Mouse (Mus musculus): ENCODE measurements around the gene Gm49361. TPM values are rescaled to one million over a fixed set of nuclear protein-coding genes. Genes with fewer than 3 reads are reported as not detected.
"Not testable (repeated sequence)": the region's sequence is repeated elsewhere in the genome, so short reads cannot be mapped to it uniquely, and the experiment has no call there.

Gm49361 gene
- polyA plus RNA-seq, 1 experiment: not detected

DNA sequence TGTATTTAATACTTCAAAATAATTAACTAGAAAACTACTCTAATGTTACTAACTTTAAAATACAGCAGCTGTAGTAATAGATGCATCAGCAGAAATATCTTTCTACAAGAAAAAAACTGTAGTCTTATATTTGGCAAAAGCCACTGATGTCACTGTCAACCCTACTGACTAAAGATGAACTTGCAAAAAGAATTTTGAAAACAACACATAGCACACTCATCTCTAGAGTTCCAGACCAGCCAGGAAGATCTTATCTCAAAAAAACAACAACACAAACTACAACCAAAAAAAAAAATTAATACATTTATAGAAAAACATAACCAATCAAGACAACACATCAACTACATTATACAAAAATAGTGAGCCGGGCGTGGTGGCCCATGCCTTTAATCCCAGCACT is 88.4 kb downstream of the Gm49361 start:
- peaks cover 11% of the 10 kb centered on the region for H3K36me3 ChIP-seq (ENCODE audit: control insufficient read depth, insufficient read depth)
- H3K79me3 ChIP-seq (ENCODE audit: low read depth): peaks cover 89% of the 10 kb centered on the region
- no peak overlapping the region for H3K4me3 ChIP-seq (ENCODE audit: insufficient read depth, poor library complexity, severe bottlenecking)
- H3K27me3 ChIP-seq (ENCODE audit: control insufficient read depth, insufficient read depth, insufficient read length): no peaks in the 10 kb centered on the region
- TF ChIP-seq FOSL1 (IDR thresholded peaks at IDR 0.05; ENCODE audit: insufficient read depth, low read length, poor library complexity, severe bottlenecking) (no peak), MAX (IDR thresholded peaks at IDR 0.05) (no peak), USF1 (IDR thresholded peaks at IDR 0.05; ENCODE audit: low read depth) (no peak), MYOD1 (IDR thresholded peaks at IDR 0.05; ENCODE audit: control insufficient read depth, insufficient read length, low read depth) (no peak), CEBPB (IDR thresholded peaks at IDR 0.05; ENCODE audit: low read depth) (no peak), CTCF (IDR thresholded peaks at IDR 0.05; ENCODE audit: control insufficient read depth, insufficient read depth, insufficient read length) (no peak), MYOG (IDR thresholded peaks at IDR 0.05; ENCODE audit: control insufficient read depth, extremely low read depth, insufficient read length) (no peak)
- H3ac ChIP-seq (ENCODE audit: control insufficient read depth, insufficient read length, low read depth): no peak overlapping the region
- peaks cover 100% of the 10 kb centered on the region for H3K79me2 ChIP-seq (ENCODE audit: control insufficient read depth, insufficient read depth)

DNA sequence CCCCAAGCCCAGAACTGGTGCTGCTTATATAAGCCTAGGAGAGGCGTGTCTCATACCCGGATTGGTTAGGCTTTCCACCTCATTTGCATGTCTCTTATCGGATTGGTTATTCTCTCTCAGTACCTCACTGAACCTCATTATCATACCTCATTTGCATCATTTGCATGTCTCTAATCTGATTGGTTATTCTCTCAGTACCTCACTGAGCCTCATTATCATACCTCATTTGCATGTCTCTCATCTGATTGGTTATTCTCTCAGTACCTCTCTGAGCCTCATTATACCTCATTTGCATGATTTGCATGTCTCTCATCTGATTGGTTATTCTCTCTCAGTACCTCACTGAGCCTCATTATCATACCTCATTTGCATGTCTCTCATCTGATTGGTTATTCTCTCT is 89.4 kb downstream of the Gm49361 start:
- H3K27me3 ChIP-seq (ENCODE audit: control insufficient read depth, insufficient read depth, insufficient read length); H3K4me3 ChIP-seq (ENCODE audit: insufficient read depth, poor library complexity, severe bottlenecking); H3ac ChIP-seq (ENCODE audit: control insufficient read depth, insufficient read length, low read depth); H3K36me3 ChIP-seq (ENCODE audit: control insufficient read depth, insufficient read depth): not testable (repeated sequence)
- Histone ChIP-seq H3K79me2 (ENCODE audit: control insufficient read depth, insufficient read depth) (peaks cover 100% of the 10 kb centered on the region), H3K79me3 (ENCODE audit: low read depth) (peaks cover 89% of the 10 kb centered on the region)

DNA sequence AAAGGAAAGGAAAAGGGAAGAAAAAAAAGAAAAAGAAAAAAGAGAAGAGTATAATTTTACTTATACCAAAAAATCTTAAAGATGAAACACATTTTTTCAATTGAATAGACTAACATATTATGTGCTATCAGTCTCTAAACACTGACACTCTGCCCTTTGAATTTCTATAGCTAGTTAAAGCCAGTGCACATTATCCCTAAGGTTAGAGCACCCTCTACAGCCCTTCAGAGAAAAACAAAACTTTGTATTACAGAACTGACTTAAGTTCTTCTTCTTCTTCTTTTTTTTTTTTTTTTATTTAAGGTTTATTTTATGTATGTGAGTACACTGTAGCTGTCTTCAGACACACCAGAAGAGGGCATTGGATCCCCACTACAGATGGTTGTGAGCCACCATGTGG is 96.4 kb downstream of the Gm49361 start:
- H3K36me3 ChIP-seq (ENCODE audit: control insufficient read depth, insufficient read depth): peaks cover 26% of the 10 kb centered on the region
- no peak overlapping the region for H3ac ChIP-seq (ENCODE audit: control insufficient read depth, insufficient read length, low read depth)
- no peak overlapping the region for H3K4me3 ChIP-seq (ENCODE audit: insufficient read depth, poor library complexity, severe bottlenecking)
- H3K79me3 ChIP-seq (ENCODE audit: low read depth): peaks cover 79% of the 10 kb centered on the region
- H3K27me3 ChIP-seq (ENCODE audit: control insufficient read depth, insufficient read depth, insufficient read length): no peaks in the 10 kb centered on the region
- TF ChIP-seq MAX (IDR thresholded peaks at IDR 0.05): no peak
- TF ChIP-seq MYOG (IDR thresholded peaks at IDR 0.05; ENCODE audit: control insufficient read depth, extremely low read depth, insufficient read length): no peak
- no peak for TF ChIP-seq CEBPB (IDR thresholded peaks at IDR 0.05; ENCODE audit: low read depth)
- TF ChIP-seq CTCF (IDR thresholded peaks at IDR 0.05; ENCODE audit: control insufficient read depth, insufficient read depth, insufficient read length): no peak
- TF ChIP-seq FOSL1 (IDR thresholded peaks at IDR 0.05; ENCODE audit: insufficient read depth, low read length, poor library complexity, severe bottlenecking): no peak
- no peak for TF ChIP-seq MYOD1 (IDR thresholded peaks at IDR 0.05; ENCODE audit: control insufficient read depth, insufficient read length, low read depth)
- no peak for TF ChIP-seq USF1 (IDR thresholded peaks at IDR 0.05; ENCODE audit: low read depth)
- H3K79me2 ChIP-seq (ENCODE audit: control insufficient read depth, insufficient read depth): peaks cover 100% of the 10 kb centered on the region

DNA sequence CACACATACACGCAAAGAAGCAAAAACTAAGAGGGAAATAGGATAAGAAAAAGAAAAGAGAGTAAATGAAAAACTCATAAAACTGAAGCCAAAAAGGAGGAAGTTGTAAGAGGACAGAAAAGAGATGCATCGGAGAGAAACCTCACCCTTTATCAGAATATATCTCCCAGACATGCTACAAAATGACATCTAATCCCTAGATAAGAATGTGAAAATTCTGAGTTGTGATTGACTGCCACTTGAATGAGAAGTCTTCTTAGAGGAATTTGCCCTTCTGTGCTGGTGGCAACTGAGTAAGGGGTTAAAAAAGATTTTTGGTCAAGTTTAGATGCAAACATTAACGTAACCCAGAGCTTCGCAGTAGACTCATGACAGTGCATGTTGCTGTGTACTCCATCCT is 99.7 kb downstream of the Gm49361 start:
- Histone ChIP-seq H3K79me2 (ENCODE audit: control insufficient read depth, insufficient read depth) (peaks cover 100% of the 10 kb centered on the region), H3K4me3 (ENCODE audit: insufficient read depth, poor library complexity, severe bottlenecking) (no peak overlapping the region), H3K36me3 (ENCODE audit: control insufficient read depth, insufficient read depth) (peaks cover 57% of the 10 kb centered on the region), H3K27me3 (ENCODE audit: control insufficient read depth, insufficient read depth, insufficient read length) (no peaks in the 10 kb centered on the region), H3ac (ENCODE audit: control insufficient read depth, insufficient read length, low read depth) (no peak overlapping the region), H3K79me3 (ENCODE audit: low read depth) (peaks cover 70% of the 10 kb centered on the region)
- no peak for TF ChIP-seq MYOD1 (IDR thresholded peaks at IDR 0.05; ENCODE audit: control insufficient read depth, insufficient read length, low read depth)
- no peak for TF ChIP-seq CTCF (IDR thresholded peaks at IDR 0.05; ENCODE audit: control insufficient read depth, insufficient read depth, insufficient read length)
- TF ChIP-seq CEBPB (IDR thresholded peaks at IDR 0.05; ENCODE audit: low read depth): no peak
- no peak for TF ChIP-seq MYOG (IDR thresholded peaks at IDR 0.05; ENCODE audit: control insufficient read depth, extremely low read depth, insufficient read length)
- TF ChIP-seq USF1 (IDR thresholded peaks at IDR 0.05; ENCODE audit: low read depth): no peak
- no peak for TF ChIP-seq MAX (IDR thresholded peaks at IDR 0.05)
- TF ChIP-seq FOSL1 (IDR thresholded peaks at IDR 0.05; ENCODE audit: insufficient read depth, low read length, poor library complexity, severe bottlenecking): no peak

DNA sequence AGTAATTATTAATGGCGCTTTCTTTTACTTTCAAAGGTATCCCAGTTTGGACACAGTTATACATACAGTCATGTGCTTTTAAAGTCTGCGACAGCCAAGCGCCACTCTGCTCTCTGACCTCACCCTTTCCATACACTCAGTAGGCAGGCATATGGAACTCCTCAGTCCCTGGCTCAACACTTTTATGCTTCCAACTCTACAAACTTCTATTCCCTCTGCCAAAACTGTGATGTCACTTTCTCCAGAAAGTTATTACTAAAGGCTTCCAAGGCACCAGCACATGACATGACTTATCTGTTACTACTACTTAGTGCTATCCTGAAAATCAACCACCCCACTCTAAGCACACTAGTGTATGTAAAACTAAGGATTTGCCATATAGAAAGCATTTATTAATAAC is 106.8 kb downstream of the Gm49361 start:
- H3K36me3 ChIP-seq (ENCODE audit: control insufficient read depth, insufficient read depth): peaks cover 65% of the 10 kb centered on the region
- peaks cover 50% of the 10 kb centered on the region for H3K79me3 ChIP-seq (ENCODE audit: low read depth)
- H3K4me3 ChIP-seq (ENCODE audit: insufficient read depth, poor library complexity, severe bottlenecking): no peak overlapping the region
- TF ChIP-seq FOSL1 (IDR thresholded peaks at IDR 0.05; ENCODE audit: insufficient read depth, low read length, poor library complexity, severe bottlenecking) (no peak), MAX (IDR thresholded peaks at IDR 0.05) (no peak), MYOG (IDR thresholded peaks at IDR 0.05; ENCODE audit: control insufficient read depth, extremely low read depth, insufficient read length) (no peak), USF1 (IDR thresholded peaks at IDR 0.05; ENCODE audit: low read depth) (no peak), CEBPB (IDR thresholded peaks at IDR 0.05; ENCODE audit: low read depth) (no peak), CTCF (IDR thresholded peaks at IDR 0.05; ENCODE audit: control insufficient read depth, insufficient read depth, insufficient read length) (no peak), MYOD1 (IDR thresholded peaks at IDR 0.05; ENCODE audit: control insufficient read depth, insufficient read length, low read depth) (no peak)
- H3K27me3 ChIP-seq (ENCODE audit: control insufficient read depth, insufficient read depth, insufficient read length): no peaks in the 10 kb centered on the region
- H3ac ChIP-seq (ENCODE audit: control insufficient read depth, insufficient read length, low read depth): no peak overlapping the region
- H3K79me2 ChIP-seq (ENCODE audit: control insufficient read depth, insufficient read depth): peaks cover 92% of the 10 kb centered on the region

DNA sequence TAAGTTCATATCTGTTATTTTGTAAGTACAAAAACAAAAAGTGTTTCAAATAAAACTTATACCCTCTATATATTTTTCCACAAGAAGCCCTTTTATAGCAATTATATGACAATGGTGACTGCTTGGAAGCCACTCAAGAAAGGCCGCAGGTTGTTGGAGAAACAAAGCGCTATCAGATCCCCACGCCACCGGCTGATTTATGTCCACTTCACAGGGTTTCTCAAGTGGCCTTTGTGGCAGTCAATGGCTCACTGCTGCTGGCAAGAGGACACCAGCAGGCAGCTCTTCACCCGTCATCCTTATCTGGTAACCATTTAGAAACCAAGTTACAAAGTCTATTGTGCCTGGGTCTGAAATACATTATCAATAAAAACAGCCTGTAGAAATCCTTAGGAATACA is 111.8 kb downstream of the Gm49361 start:
- peaks cover 34% of the 10 kb centered on the region for H3K36me3 ChIP-seq (ENCODE audit: control insufficient read depth, insufficient read depth)
- no peak overlapping the region for H3ac ChIP-seq (ENCODE audit: control insufficient read depth, insufficient read length, low read depth)
- H3K27me3 ChIP-seq (ENCODE audit: control insufficient read depth, insufficient read depth, insufficient read length): no peaks in the 10 kb centered on the region
- H3K79me3 ChIP-seq (ENCODE audit: low read depth): peaks cover 31% of the 10 kb centered on the region
- no peak overlapping the region for H3K4me3 ChIP-seq (ENCODE audit: insufficient read depth, poor library complexity, severe bottlenecking)
- TF ChIP-seq MAX (IDR thresholded peaks at IDR 0.05) (no peak), FOSL1 (IDR thresholded peaks at IDR 0.05; ENCODE audit: insufficient read depth, low read length, poor library complexity, severe bottlenecking) (no peak), USF1 (IDR thresholded peaks at IDR 0.05; ENCODE audit: low read depth) (no peak), CTCF (IDR thresholded peaks at IDR 0.05; ENCODE audit: control insufficient read depth, insufficient read depth, insufficient read length) (no peak), MYOD1 (IDR thresholded peaks at IDR 0.05; ENCODE audit: control insufficient read depth, insufficient read length, low read depth) (no peak)
- peaks cover 58% of the 10 kb centered on the region for H3K79me2 ChIP-seq (ENCODE audit: control insufficient read depth, insufficient read depth)
